Mouse (Mus musculus) G1E (cell line): ENCODE data around the gene Cers2. TPM values are rescaled to one million over a fixed set of nuclear protein-coding genes. Genes with fewer than 3 reads are reported as not detected.

ENCODE experiments used
- ATAC-seq: 2 replicates; pipeline ENCODE4 v1.8.0; 2016; ENCODE audit warnings: mild to moderate bottlenecking; ENCODE audit not compliant: insufficient number of reproducible peaks, poor library complexity, low FRiP score, severe bottlenecking; ENCODE audit errors: extremely low read depth
- DNase-seq: peaks from one replicate; pipeline ENCODE4 v3.0.0; 2012; ENCODE audit warnings: low spot score
- H3K27me3 ChIP-seq: 2 replicates; pipeline ENCODE4 v1.6.1; 2012; ENCODE audit warnings: mild to moderate bottlenecking, low read length, inconsistent platforms; ENCODE audit not compliant: insufficient read depth
- H3K36me3 ChIP-seq: replicated peaks from 2 replicates; pipeline ENCODE3; 2012; ENCODE audit warnings: mild to moderate bottlenecking, inconsistent platforms
- H3K4me1 ChIP-seq: 2 replicates; pipeline ENCODE4 v1.6.1; 2012; ENCODE audit warnings: low read depth, low read length, inconsistent platforms, mixed read lengths; ENCODE audit not compliant: insufficient read depth
- H3K4me3 ChIP-seq: 2 replicates; pipeline ENCODE4 v1.5.1; 2012; ENCODE audit warnings: low read depth, mild to moderate bottlenecking, inconsistent platforms, low read length, moderate library complexity, mixed read lengths
- H3K9me3 ChIP-seq: replicated peaks from 2 replicates; pipeline ENCODE4 v1.6.1; 2012; ENCODE audit warnings: inconsistent platforms
- CTCF ChIP-seq: IDR thresholded peaks from 2 replicates; pipeline ENCODE4 v1.5.1; 2012; ENCODE audit warnings: low read depth, low read length, inconsistent platforms, mixed read lengths
- GATA1 ChIP-seq: IDR thresholded peaks from 2 replicates; pipeline ENCODE4 v1.6.1; 2012; ENCODE audit warnings: borderline replicate concordance, low read length, inconsistent platforms, mixed read lengths
- GATA2 ChIP-seq: IDR thresholded peaks from 2 replicates; pipeline ENCODE4 v1.6.1; 2012; ENCODE audit warnings: low read depth, low read length, inconsistent platforms, borderline replicate concordance
- POLR2AphosphoS5 ChIP-seq: IDR thresholded peaks from 2 replicates; pipeline ENCODE4 v1.6.1; 2012; ENCODE audit warnings: low read depth, low read length, inconsistent platforms; ENCODE audit not compliant: insufficient replicate concordance
- TAL1 ChIP-seq: conservative IDR thresholded peaks from 2 replicates; pipeline ENCODE4 v1.6.1; 2012; ENCODE audit warnings: low read depth, low read length, inconsistent platforms, mixed read lengths
- polyA plus RNA-seq: library from polyadenylated mRNA; stranded (reverse); fragments of >175 nt; gene quantifications from 2 replicates; pipeline ENCODE4 v1.2.3, GENCODE M21; 2012
- total RNA-seq, 2 experiments: library from RNA; stranded (forward) in 1 of 2; stranded (reverse) in 1 of 2; fragments of 200-1000 nt in 1 of 2; fragments of >200 nt in 1 of 2; fragmentation: Nextera tagmentation in 1 of 2; gene quantifications; 2 replicates each; pipeline ENCODE4 v1.2.3; 2014 to 2017

The Cers2 gene
- total and polyA plus RNA-seq, 3 experiments: 197 to 654 (median 285) TPM

DNA sequence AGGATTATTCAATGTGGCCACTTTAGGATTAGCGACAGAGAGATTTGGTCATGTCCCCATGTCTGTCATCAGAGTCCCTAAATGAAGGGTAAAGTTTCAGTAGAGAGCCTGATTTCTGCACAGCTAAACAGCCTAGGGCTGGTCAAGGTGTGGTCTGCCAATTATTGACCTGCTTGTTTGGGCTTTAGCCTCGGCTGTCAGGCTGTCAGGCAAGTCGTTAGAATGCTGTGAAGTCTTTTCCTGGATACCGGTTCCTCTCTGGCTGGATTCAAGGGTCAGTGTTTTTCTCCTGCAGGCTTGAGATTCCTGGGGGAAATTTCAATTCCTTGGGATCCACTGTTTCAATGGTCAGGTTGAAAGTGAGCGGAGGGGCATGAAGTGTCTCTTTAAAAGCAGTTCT lies 28.6 kb upstream of the Cers2 start:
- Histone ChIP-seq H3K4me1 (peaks cover 44% of the 10 kb centered on the region), H3K27me3 (no peaks in the 10 kb centered on the region), H3K4me3 (no peak overlapping the region), H3K36me3 (peaks cover 59% of the 10 kb centered on the region), H3K9me3 (no peaks in the 10 kb centered on the region)
- no peak for TF ChIP-seq POLR2AphosphoS5
- TF ChIP-seq TAL1: no peak
- TF ChIP-seq GATA2: no peak
- TF ChIP-seq CTCF: no peak
- TF ChIP-seq GATA1: no peak
- ATAC-seq: no peak
- no peak for DNase-seq

GRCm38 (mm10) chr3:95286510-95286909 lies 28.1 kb upstream of the Cers2 start:
- ATAC-seq (no peak), DNase-seq (no peak)
- Histone ChIP-seq H3K9me3 (no peaks in the 10 kb centered on the region), H3K36me3 (peaks cover 64% of the 10 kb centered on the region), H3K4me1 (peaks cover 39% of the 10 kb centered on the region), H3K4me3 (no peak overlapping the region), H3K27me3 (no peaks in the 10 kb centered on the region)
- TF ChIP-seq GATA1 (no peak), TAL1 (no peak), CTCF (no peak), POLR2AphosphoS5 (no peak), GATA2 (no peak)

GRCm38 (mm10) chr3:95287541-95287940 lies 27.1 kb upstream of the Cers2 start:
- Histone ChIP-seq H3K27me3 (no peaks in the 10 kb centered on the region), H3K4me1 (peaks cover 36% of the 10 kb centered on the region), H3K9me3 (no peaks in the 10 kb centered on the region), H3K4me3 (no peak overlapping the region), H3K36me3 (peaks cover 74% of the 10 kb centered on the region)
- DNase-seq: no peak
- TF ChIP-seq GATA1 (no peak), TAL1 (no peak), GATA2 (no peak), CTCF (no peak), POLR2AphosphoS5 (no peak)
- ATAC-seq: no peak

GRCm38 (mm10) chr3:95289419-95289818 lies 25.2 kb upstream of the Cers2 start:
- H3K36me3 ChIP-seq: peaks cover 91% of the 10 kb centered on the region
- no peak for TF ChIP-seq CTCF
- no peak for TF ChIP-seq GATA1
- TF ChIP-seq TAL1: no peak
- no peak for TF ChIP-seq GATA2
- no peak for TF ChIP-seq POLR2AphosphoS5
- no peaks in the 10 kb centered on the region for H3K27me3 ChIP-seq
- peaks cover 38% of the 10 kb centered on the region for H3K4me1 ChIP-seq
- H3K4me3 ChIP-seq: no peak overlapping the region
- ATAC-seq (no peak), DNase-seq (no peak)
- no peaks in the 10 kb centered on the region for H3K9me3 ChIP-seq

DNA sequence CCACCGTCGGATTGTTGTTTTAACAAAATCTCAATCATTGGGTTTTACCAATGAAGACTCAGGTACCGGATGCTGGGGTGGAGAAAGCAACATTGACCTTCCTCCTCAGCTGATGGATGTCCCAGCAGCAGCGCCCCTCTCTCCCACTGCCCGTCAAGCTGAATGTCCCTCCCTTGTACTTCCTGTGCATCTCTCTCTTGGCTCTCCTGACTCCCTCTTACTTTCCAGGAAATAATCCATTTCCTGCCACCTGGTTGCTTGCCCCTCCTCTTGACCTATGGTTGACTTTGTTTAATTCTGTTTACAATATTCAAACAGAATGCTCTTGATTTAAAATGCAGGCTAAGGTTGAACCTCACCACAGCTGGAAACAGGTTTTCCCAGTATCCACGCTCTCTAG lies 24.4 kb upstream of the Cers2 start:
- TF ChIP-seq TAL1 (no peak), POLR2AphosphoS5 (no peak), GATA1 (no peak), CTCF (no peak), GATA2 (no peak)
- DNase-seq (no peak), ATAC-seq (no peak)
- Histone ChIP-seq H3K9me3 (no peaks in the 10 kb centered on the region), H3K36me3 (peaks cover 93% of the 10 kb centered on the region), H3K27me3 (no peaks in the 10 kb centered on the region), H3K4me1 (peaks cover 36% of the 10 kb centered on the region), H3K4me3 (no peak overlapping the region)

GRCm38 (mm10) chr3:95291041-95291440 lies 23.6 kb upstream of the Cers2 start:
- Histone ChIP-seq H3K9me3 (no peaks in the 10 kb centered on the region), H3K4me3 (no peak overlapping the region), H3K36me3 (peaks cover 96% of the 10 kb centered on the region), H3K4me1 (peaks cover 37% of the 10 kb centered on the region), H3K27me3 (no peaks in the 10 kb centered on the region)
- no peak for TF ChIP-seq CTCF
- TF ChIP-seq POLR2AphosphoS5: no peak
- no peak for TF ChIP-seq TAL1
- no peak for TF ChIP-seq GATA1
- TF ChIP-seq GATA2: no peak
- no peak for ATAC-seq
- DNase-seq: no peak

DNA sequence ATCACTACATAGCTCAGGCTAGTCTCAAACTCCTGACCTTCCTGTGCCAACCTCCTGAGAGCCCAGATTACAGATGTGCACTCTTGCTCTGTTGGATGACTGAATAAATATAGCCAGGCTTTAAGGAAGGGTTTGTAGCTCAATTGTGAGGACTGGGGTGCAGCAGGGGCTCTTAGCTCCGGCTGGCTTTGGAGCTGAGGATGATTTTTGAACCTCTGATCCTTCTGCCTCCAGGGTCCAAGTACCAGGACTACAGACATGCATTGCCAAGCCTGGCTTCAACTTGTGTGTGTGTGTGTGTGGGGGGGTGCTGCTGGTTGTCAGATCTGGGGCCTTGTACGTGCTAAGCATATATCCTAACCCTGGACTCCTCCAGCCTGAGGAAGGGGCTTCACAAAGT lies 21.7 kb upstream of the Cers2 start:
- ATAC-seq: no peak
- no peak for DNase-seq
- Histone ChIP-seq H3K9me3 (no peaks in the 10 kb centered on the region), H3K4me3 (no peak overlapping the region), H3K36me3 (peaks cover 97% of the 10 kb centered on the region), H3K4me1 (peaks cover 48% of the 10 kb centered on the region), H3K27me3 (no peaks in the 10 kb centered on the region)
- TF ChIP-seq GATA1 (no peak), TAL1 (no peak), POLR2AphosphoS5 (no peak), CTCF (no peak), GATA2 (no peak)
